Mouse (Mus musculus): ENCODE data around the gene Hoxa3. TPM values are rescaled to one million over a fixed set of nuclear protein-coding genes. Genes with fewer than 3 reads are reported as not detected.
A peak's percentile ranks its signal among the peaks of the same experiment; 100 is the strongest.

Gene Hoxa3
- polyA plus RNA-seq, 1 experiment, result 5.4 TPM

- no peak overlapping the region for H3K4me3 ChIP-seq (ENCODE audit: insufficient read depth, low read depth, low read length)
- peak overlapping the region; percentile 61 for H3K27ac ChIP-seq (replicated peaks; ENCODE audit: low read depth, low read length)
- H3K4me1 ChIP-seq (ENCODE audit: control insufficient read depth, insufficient read depth, insufficient read length, low read length), result peaks cover 6% of the 10 kb centered on the region; the same call in 1 of the 2 replicates
Measured at GRCm38 (mm10) chr6:52200073-52200750, 12.9 kb downstream of the Hoxa3 start.

- H3K27ac ChIP-seq (replicated peaks; ENCODE audit: low read depth, low read length), result peak overlapping the region; percentile 21
- 0 out of 2 replicates have a peak overlapping the region, but pooled peaks have one; percentile 13 for H3K4me3 ChIP-seq (ENCODE audit: insufficient read depth, low read depth, low read length)
- H3K4me1 ChIP-seq (ENCODE audit: control insufficient read depth, insufficient read depth, insufficient read length, low read length), result peaks cover 6% of the 10 kb centered on the region
Measured at GRCm38 (mm10) chr6:52197271-52197670, 15.9 kb downstream of the Hoxa3 start.

GRCm38 (mm10) chr6:52196811-52197210 lies 16.3 kb downstream of the Hoxa3 start:
- Histone ChIP-seq H3K4me3 (ENCODE audit: insufficient read depth, low read depth, low read length) (0 out of 2 replicates have a peak overlapping the region, but pooled peaks have one; percentile 13), H3K27ac (replicated peaks; ENCODE audit: low read depth, low read length) (peak overlapping the region; percentile 15; the same call in 1 of the 2 replicates), H3K4me1 (ENCODE audit: control insufficient read depth, insufficient read depth, insufficient read length, low read length) (peaks cover 8% of the 10 kb centered on the region)

- peaks cover 14% of the 10 kb centered on the region for H3K4me1 ChIP-seq (ENCODE audit: control insufficient read depth, insufficient read depth, insufficient read length, low read length)
- H3K4me3 ChIP-seq (ENCODE audit: insufficient read depth, low read depth, low read length), result no peak overlapping the region
- no peak overlapping the region for H3K27ac ChIP-seq (replicated peaks; ENCODE audit: low read depth, low read length)
Measured at GRCm38 (mm10) chr6:52194690-52195089, 18.4 kb downstream of the Hoxa3 start.

GRCm38 (mm10) chr6:52191860-52192550 lies 21.1 kb downstream of the Hoxa3 start:
- H3K4me1 ChIP-seq (ENCODE audit: control insufficient read depth, insufficient read depth, insufficient read length, low read length), result peaks cover 15% of the 10 kb centered on the region
- H3K4me3 ChIP-seq (ENCODE audit: insufficient read depth, low read depth, low read length), result peak overlapping the region; percentile 98
- peak overlapping the region; percentile 73 for H3K27ac ChIP-seq (replicated peaks; ENCODE audit: low read depth, low read length)

GRCm38 (mm10) chr6:52190906-52191810 lies 22.0 kb downstream of the Hoxa3 start, which contains the start of gene Hoxa4:
Gene Hoxa4, minus strand, starts transcription at chr6:52191753.
- Histone ChIP-seq H3K27ac (replicated peaks; ENCODE audit: low read depth, low read length) (peak within 1 kb of the TSS; percentile 93), H3K4me1 (ENCODE audit: control insufficient read depth, insufficient read depth, insufficient read length, low read length) (peaks cover 15% of the 10 kb centered on the region), H3K4me3 (ENCODE audit: insufficient read depth, low read depth, low read length) (peak within 1 kb of the TSS; percentile 98)

- H3K27ac ChIP-seq (replicated peaks; ENCODE audit: low read depth, low read length), result peak overlapping the region; percentile 93
- H3K4me1 ChIP-seq (ENCODE audit: control insufficient read depth, insufficient read depth, insufficient read length, low read length), result peaks cover 17% of the 10 kb centered on the region
- H3K4me3 ChIP-seq (ENCODE audit: insufficient read depth, low read depth, low read length), result peak overlapping the region; percentile 85
Measured at GRCm38 (mm10) chr6:52190410-52190809, 22.7 kb downstream of the Hoxa3 start.

- Histone ChIP-seq H3K27ac (replicated peaks; ENCODE audit: low read depth, low read length) (peak overlapping the region; percentile 93), H3K4me3 (ENCODE audit: insufficient read depth, low read depth, low read length) (peak overlapping the region; percentile 85), H3K4me1 (ENCODE audit: control insufficient read depth, insufficient read depth, insufficient read length, low read length) (peaks cover 17% of the 10 kb centered on the region)
Measured at GRCm38 (mm10) chr6:52189909-52190308, 23.2 kb downstream of the Hoxa3 start.

GRCm38 (mm10) chr6:52189172-52189591 lies 24.0 kb downstream of the Hoxa3 start:
- H3K27ac ChIP-seq (replicated peaks; ENCODE audit: low read depth, low read length), result peak overlapping the region; percentile 73
- H3K4me3 ChIP-seq (ENCODE audit: insufficient read depth, low read depth, low read length), result peak overlapping the region; percentile 13; the same call in 1 of the 2 replicates
- H3K4me1 ChIP-seq (ENCODE audit: control insufficient read depth, insufficient read depth, insufficient read length, low read length), result peaks cover 22% of the 10 kb centered on the region

- H3K4me3 ChIP-seq (ENCODE audit: insufficient read depth, low read depth, low read length), result no peak overlapping the region
- peaks cover 24% of the 10 kb centered on the region for H3K4me1 ChIP-seq (ENCODE audit: control insufficient read depth, insufficient read depth, insufficient read length, low read length)
- H3K27ac ChIP-seq (replicated peaks; ENCODE audit: low read depth, low read length), result no peak overlapping the region
Measured at GRCm38 (mm10) chr6:52186500-52186899, 26.6 kb downstream of the Hoxa3 start.

GRCm38 (mm10) chr6:52185834-52186233 lies 27.3 kb downstream of the Hoxa3 start:
- Histone ChIP-seq H3K4me1 (ENCODE audit: control insufficient read depth, insufficient read depth, insufficient read length, low read length) (peaks cover 28% of the 10 kb centered on the region), H3K27ac (replicated peaks; ENCODE audit: low read depth, low read length) (0 out of 2 replicates have a peak overlapping the region, but pooled peaks have one; percentile 16), H3K4me3 (ENCODE audit: insufficient read depth, low read depth, low read length) (no peak overlapping the region)

- peak overlapping the region; percentile 51 for H3K4me3 ChIP-seq (ENCODE audit: insufficient read depth, low read depth, low read length)
- H3K4me1 ChIP-seq (ENCODE audit: control insufficient read depth, insufficient read depth, insufficient read length, low read length), result peaks cover 29% of the 10 kb centered on the region
- peak overlapping the region; percentile 16 for H3K27ac ChIP-seq (replicated peaks; ENCODE audit: low read depth, low read length)
Measured at GRCm38 (mm10) chr6:52185222-52185621, 27.9 kb downstream of the Hoxa3 start.

- peaks cover 25% of the 10 kb centered on the region for H3K4me1 ChIP-seq (ENCODE audit: control insufficient read depth, insufficient read depth, insufficient read length, low read length)
- H3K4me3 ChIP-seq (ENCODE audit: insufficient read depth, low read depth, low read length), result no peak overlapping the region
Measured at GRCm38 (mm10) chr6:52184668-52185067, 28.5 kb downstream of the Hoxa3 start.

GRCm38 (mm10) chr6:52183311-52184080 lies 29.6 kb downstream of the Hoxa3 start:
- peak overlapping the region; percentile 23; the same call in 1 of the 2 replicates for H3K4me3 ChIP-seq (ENCODE audit: insufficient read depth, low read depth, low read length)
- no peak overlapping the region; the same call in 1 of the 2 replicates for H3K27ac ChIP-seq (replicated peaks; ENCODE audit: low read depth, low read length)
- peaks cover 28% of the 10 kb centered on the region for H3K4me1 ChIP-seq (ENCODE audit: control insufficient read depth, insufficient read depth, insufficient read length, low read length)

More at GRCm38 (mm10) chr6:52184668-52185067, 28.5 kb downstream of the Hoxa3 start:
- H3K27ac ChIP-seq (replicated peaks; ENCODE audit: low read depth, low read length), result no peak overlapping the region
